Mouse (Mus musculus): ENCODE measurements around the gene Itsn1. TPM values are rescaled to one million over a fixed set of nuclear protein-coding genes. Genes with fewer than 3 reads are reported as not detected.

Itsn1 gene
- total RNA-seq, 2 experiments from 2014 or later = 40.5 to 53.6 TPM

GRCm38 (mm10) chr16:91728123-91729065, 687 bp upstream of the Itsn1 start, which contains the start of gene Cryzl1:
Cryzl1 (minus strand) TSS chr16:91728975.
- DNase-seq = peak; percentile 96 to 98
- intact Hi-C loops (cut with DNase I) = loop anchor here (5.0 to 10.0 kb wide), 2 partner anchors 36 to 576 kb away; partner anchors contain the start of gene Smim11

GRCm38 (mm10) chr16:91729821-91730441, 850 bp downstream of the Itsn1 start:
- intact Hi-C loops (cut with DNase I) = loop anchor here (5.0 to 10.0 kb wide), 3 partner anchors 38 to 575 kb away; partner anchors contain the start of gene Smim11
- DNase-seq = peak; percentile 51 to 60

- DNase-seq = peak in 1 of 2 experiments; percentile 33
- intact Hi-C loops (cut with DNase I) = loop anchor here (5.0 kb wide), 1 partner anchor 72 kb away; no protein-coding TSS in a partner anchor
Measured at GRCm38 (mm10) chr16:91730446-91730845, 1.4 kb downstream of the Itsn1 start.

- no peak for DNase-seq
- intact Hi-C loops (cut with DNase I) = loop anchor here (5.0 kb wide), 1 partner anchor 69 kb away; no protein-coding TSS in a partner anchor
Measured at GRCm38 (mm10) chr16:91732816-91733215, 3.7 kb downstream of the Itsn1 start.

GRCm38 (mm10) chr16:91734771-91735170, 5.7 kb downstream of the Itsn1 start:
- intact Hi-C loops (cut with DNase I) = loop anchor here (5.0 kb wide), 1 partner anchor 68 kb away; no protein-coding TSS in a partner anchor
- DNase-seq = peak; percentile 34 to 40

GRCm38 (mm10) chr16:91736046-91736816, 7.2 kb downstream of the Itsn1 start:
- no peak for DNase-seq
- intact Hi-C loops (cut with DNase I) = no loop called here

GRCm38 (mm10) chr16:91738505-91738904, 9.4 kb downstream of the Itsn1 start:
- DNase-seq = no peak
- intact Hi-C loops (cut with DNase I) = no loop called here

- intact Hi-C loops (cut with DNase I) = loop anchor here (5.0 kb wide), 1 partner anchor 57 kb away; no protein-coding TSS in a partner anchor
Measured at GRCm38 (mm10) chr16:91740184-91740917, 11.3 kb downstream of the Itsn1 start.

GRCm38 (mm10) chr16:91740918-91741255, 11.8 kb downstream of the Itsn1 start:
- no peak for DNase-seq
- intact Hi-C loops (cut with DNase I) = loop anchor here (5.0 kb wide), 1 partner anchor 56 kb away; no protein-coding TSS in a partner anchor

More at GRCm38 (mm10) chr16:91740184-91740917, 11.3 kb downstream of the Itsn1 start:
- no peak for DNase-seq

- DNase-seq = no peak
- intact Hi-C loops (cut with DNase I) = loop anchor here (5.0 kb wide), 1 partner anchor 54 kb away; no protein-coding TSS in a partner anchor
Measured at GRCm38 (mm10) chr16:91743055-91743454, 14.0 kb downstream of the Itsn1 start.

- DNase-seq = peak; percentile 40 to 51
- intact Hi-C loops (cut with DNase I) = no loop called here
Measured at GRCm38 (mm10) chr16:91746101-91746950, 17.2 kb downstream of the Itsn1 start.

GRCm38 (mm10) chr16:91747567-91747966, 18.5 kb downstream of the Itsn1 start:
- intact Hi-C loops (cut with DNase I) = no loop called here
- DNase-seq = no peak

- no peak for DNase-seq
- intact Hi-C loops (cut with DNase I) = no loop called here
Measured at GRCm38 (mm10) chr16:91751644-91752385, 22.7 kb downstream of the Itsn1 start.

- DNase-seq = no peak
- intact Hi-C loops (cut with DNase I) = no loop called here
Measured at GRCm38 (mm10) chr16:91753611-91754010, 24.5 kb downstream of the Itsn1 start.

- DNase-seq = no peak
- intact Hi-C loops (cut with DNase I) = no loop called here
Measured at GRCm38 (mm10) chr16:91754957-91755356, 25.9 kb downstream of the Itsn1 start.

- intact Hi-C loops (cut with DNase I) = no loop called here
- no peak for DNase-seq
Measured at GRCm38 (mm10) chr16:91761202-91761601, 32.1 kb downstream of the Itsn1 start.

- intact Hi-C loops (cut with DNase I) = no loop called here
- DNase-seq = no peak
Measured at GRCm38 (mm10) chr16:91761761-91762160, 32.7 kb downstream of the Itsn1 start.

- DNase-seq = no peak
Measured at GRCm38 (mm10) chr16:91762476-91762875, 33.4 kb downstream of the Itsn1 start.

More at GRCm38 (mm10) chr16:91762476-91762875, 33.4 kb downstream of the Itsn1 start:
- intact Hi-C loops (cut with DNase I) = no loop called here
